Mouse (Mus musculus) forebrain, embryonic 11.5 days (tissue): ENCODE data around the gene Prpsap2. TPM values are rescaled to one million over a fixed set of nuclear protein-coding genes. Genes with fewer than 3 reads are reported as not detected.

Experiments
- ATAC-seq: fragments of 200-750 bp; cut with Nextera tagmentation; replicated peaks from 2 replicates; pipeline ENCODE4 v1.8.0; 2017; ENCODE audit warnings: moderate TSS enrichment; ENCODE audit not compliant: low FRiP score
- DNase-seq: peaks from one replicate; pipeline ENCODE4 v3.0.0-alpha.2; 2017; ENCODE audit warnings: low spot score
- H3K27ac ChIP-seq: fragments of 300-500 bp; sonication (generic); 2 replicates; pipeline ENCODE4 v1.5.1; 2014; ENCODE audit warnings: low read depth, low read length
- H3K27me3 ChIP-seq: fragments of 300-500 bp; sonication (generic); 2 replicates; pipeline ENCODE4 v1.6.1; 2014; ENCODE audit warnings: mild to moderate bottlenecking, low read length, mixed read lengths; ENCODE audit not compliant: control insufficient read depth, insufficient read depth
- H3K36me3 ChIP-seq: fragments of 300-500 bp; sonication (generic); 2 replicates; pipeline ENCODE4 v1.6.1; 2014; ENCODE audit warnings: mild to moderate bottlenecking, low read length, moderate library complexity, mixed read lengths; ENCODE audit not compliant: control insufficient read depth, insufficient read depth
- H3K4me1 ChIP-seq: fragments of 300-500 bp; sonication (generic); replicated peaks from 2 replicates; pipeline ENCODE4 v1.6.1; 2014; ENCODE audit warnings: low read length, mixed read lengths; ENCODE audit not compliant: control insufficient read depth, insufficient read depth
- H3K4me2 ChIP-seq: fragments of 300-500 bp; sonication (generic); 2 replicates; pipeline ENCODE4 v1.6.1; 2014; ENCODE audit warnings: low read depth, mild to moderate bottlenecking, low read length, moderate library complexity, mixed read lengths; ENCODE audit not compliant: severe bottlenecking
- H3K4me3 ChIP-seq: fragments of 300-500 bp; sonication (generic); 2 replicates; pipeline ENCODE4 v1.5.1; 2014; ENCODE audit warnings: low read depth, low read length
- H3K9ac ChIP-seq: fragments of 300-500 bp; sonication (generic); 2 replicates; pipeline ENCODE4 v1.6.1; 2014; ENCODE audit warnings: low read length
- H3K9me3 ChIP-seq: fragments of 300-500 bp; sonication (generic); 2 replicates; pipeline ENCODE4 v1.6.1; 2016; ENCODE audit warnings: low read length, mixed read lengths; ENCODE audit not compliant: control insufficient read depth
- WGBS: fragments of 180-500 bp; shearing (Covaris S2); extraction: QIAGEN DNeasy Blood & Tissue Kit; methylation state at CpG from one replicate; pipeline ENCODE4 v1.1.7; 2014; 5-methylcytosine and 5-hydroxymethylcytosine counted together
- polyA plus RNA-seq: library from polyadenylated mRNA; unstranded; fragments of >200 nt; fragmentation: Nextera tagmentation; extraction: Ambion mirVana; gene quantifications from 2 replicates; pipeline ENCODE4 v1.2.1, GENCODE M21; 2014

Gene Prpsap2
- polyA plus RNA-seq, 1 experiment from 2014 or later, result 48.8 TPM

- Histone ChIP-seq H3K4me2 (no peak overlapping the region), H3K9me3 (no peaks in the 10 kb centered on the region), H3K27ac (no peak overlapping the region), H3K36me3 (no peaks in the 10 kb centered on the region), H3K9ac (no peak overlapping the region), H3K4me3 (no peak overlapping the region), H3K4me1 (no peaks in the 10 kb centered on the region), H3K27me3 (no peaks in the 10 kb centered on the region)
- DNase-seq (no peak), ATAC-seq (no peak)
- 96% methylated on average over 5 of the region's 5 CpGs for WGBS
Measured at GRCm38 (mm10) chr11:61692996-61693395, 68.9 kb downstream of the Prpsap2 start.

GRCm38 (mm10) chr11:61687595-61687994, 74.3 kb downstream of the Prpsap2 start:
- WGBS, result 65% methylated on average over 2 of the region's 2 CpGs
- Histone ChIP-seq H3K27me3 (peaks cover 24% of the 10 kb centered on the region), H3K9ac (no peak overlapping the region), H3K4me1 (0 out of 2 replicates have a peak, but pooled peaks cover 5% of the 10 kb centered on the region), H3K4me3 (no peak overlapping the region), H3K4me2 (no peak overlapping the region), H3K36me3 (no peaks in the 10 kb centered on the region), H3K27ac (no peak overlapping the region), H3K9me3 (no peaks in the 10 kb centered on the region)
- no peak for ATAC-seq
- DNase-seq, result no peak

- WGBS, result 52% methylated on average over 10 of the region's 10 CpGs
- no peak for ATAC-seq
- H3K9ac ChIP-seq, result no peak overlapping the region
- H3K4me3 ChIP-seq, result no peak overlapping the region
- H3K36me3 ChIP-seq, result no peaks in the 10 kb centered on the region
- peaks cover 24% of the 10 kb centered on the region for H3K27me3 ChIP-seq
- H3K4me2 ChIP-seq, result no peak overlapping the region
- no peaks in the 10 kb centered on the region for H3K9me3 ChIP-seq
- H3K4me1 ChIP-seq, result 0 out of 2 replicates have a peak, but pooled peaks cover 5% of the 10 kb centered on the region
- DNase-seq, result no peak
- H3K27ac ChIP-seq, result no peak overlapping the region
Measured at GRCm38 (mm10) chr11:61686906-61687453, 74.9 kb downstream of the Prpsap2 start.

GRCm38 (mm10) chr11:61686141-61686540, 75.7 kb downstream of the Prpsap2 start:
- peaks cover 24% of the 10 kb centered on the region for H3K27me3 ChIP-seq
- no peak for DNase-seq
- H3K27ac ChIP-seq, result no peak overlapping the region
- H3K9me3 ChIP-seq, result no peaks in the 10 kb centered on the region
- H3K9ac ChIP-seq, result no peak overlapping the region
- no peak overlapping the region for H3K4me2 ChIP-seq
- H3K4me1 ChIP-seq, result 0 out of 2 replicates have a peak, but pooled peaks cover 5% of the 10 kb centered on the region
- H3K36me3 ChIP-seq, result no peaks in the 10 kb centered on the region
- WGBS, result 76% methylated on average over 2 of the region's 2 CpGs
- no peak for ATAC-seq
- no peak overlapping the region for H3K4me3 ChIP-seq

GRCm38 (mm10) chr11:61685119-61685725, 76.7 kb downstream of the Prpsap2 start:
- H3K9me3 ChIP-seq, result no peaks in the 10 kb centered on the region
- 83% methylated on average over 8 of the region's 8 CpGs for WGBS
- H3K9ac ChIP-seq, result no peak overlapping the region
- no peak for DNase-seq
- no peak overlapping the region for H3K27ac ChIP-seq
- no peaks in the 10 kb centered on the region for H3K36me3 ChIP-seq
- 0 out of 2 replicates have a peak, but pooled peaks cover 5% of the 10 kb centered on the region for H3K4me1 ChIP-seq
- H3K27me3 ChIP-seq, result peaks cover 24% of the 10 kb centered on the region
- no peak overlapping the region for H3K4me3 ChIP-seq
- no peak overlapping the region for H3K4me2 ChIP-seq
- no peak for ATAC-seq

- no peaks in the 10 kb centered on the region for H3K36me3 ChIP-seq
- H3K27me3 ChIP-seq, result peaks cover 24% of the 10 kb centered on the region
- peak within 1 kb of the TSS; percentile 54 for H3K4me2 ChIP-seq
- peak; percentile 71 for ATAC-seq
- no peak within 1 kb of the TSS for H3K9ac ChIP-seq
- H3K4me1 ChIP-seq, result 0 out of 2 replicates have a peak, but pooled peaks cover 5% of the 10 kb centered on the region
- under 1% methylated on average over 72 of the region's 76 CpGs for WGBS
- no peaks in the 10 kb centered on the region for H3K9me3 ChIP-seq
- peak; percentile 86 for DNase-seq
- H3K4me3 ChIP-seq, result peak within 1 kb of the TSS; percentile 35
- no peak within 1 kb of the TSS for H3K27ac ChIP-seq
Measured at GRCm38 (mm10) chr11:61683907-61684731, 77.8 kb downstream of the Prpsap2 start, which contains the start of gene Fam83g. Fam83g (plus strand) TSS chr11:61684091.

Other genes starting within 250 kb of the Prpsap2 start
- gene Epn2, start 182.4 kb downstream of the Prpsap2 start, polyA plus RNA-seq, result 31.2 and 34.1 TPM in 2 replicates
- 5.6 and 5.9 TPM in 2 replicates for gene Grap, start 108.8 kb downstream of the Prpsap2 start, polyA plus RNA-seq
- 0.65 and 0.92 TPM in 2 replicates for gene Fam83g, start 78.0 kb downstream of the Prpsap2 start, polyA plus RNA-seq
- gene Slc5a10, start 41.3 kb downstream of the Prpsap2 start, polyA plus RNA-seq, result not detected in 2 replicates
- 28.8 and 31.3 TPM in 2 replicates for gene Ulk2, start 93.0 kb upstream of the Prpsap2 start, polyA plus RNA-seq
- 17.2 and 18.6 TPM in 2 replicates for gene Akap10, start 168.2 kb upstream of the Prpsap2 start, polyA plus RNA-seq
- gene Specc1, start 194.7 kb upstream of the Prpsap2 start, polyA plus RNA-seq, result 19.0 and 20.2 TPM in 2 replicates